Mouse (Mus musculus) monocyte, adult 2 months (primary cell): ENCODE results near the gene Olfr1192-ps1.
"Not testable (repeated sequence)": the region's sequence is repeated elsewhere in the genome, so short reads cannot be mapped to it uniquely, and the experiment has no call there.

Experiments
- DNase-seq, 2 experiments: peaks; one replicate each; pipeline ENCODE4 v3.0.0; 2022; ENCODE audit warnings: low spot score in 2 of 2, low read depth in 1 of 2

The Olfr1192-ps1 gene

DNA sequence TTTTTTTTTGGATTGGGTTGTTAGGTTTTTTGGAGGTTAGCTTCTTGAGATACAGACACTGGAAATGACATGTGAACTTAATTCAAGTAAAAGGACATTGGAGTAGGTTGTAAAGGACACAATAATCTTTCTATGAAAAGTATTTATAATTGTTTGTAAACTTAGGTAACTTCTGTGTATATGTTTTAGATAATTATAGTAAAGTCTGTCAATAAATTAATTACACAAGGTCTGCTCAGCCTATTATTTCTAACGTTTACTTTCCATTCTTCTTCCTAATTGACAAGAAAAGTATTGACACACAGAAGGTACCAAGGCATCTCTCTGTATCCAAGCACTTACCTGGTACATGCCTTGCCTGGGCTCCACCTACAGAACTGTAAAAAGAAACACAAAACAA, at the start of gene Olfr1192-ps1:
TSS of gene Olfr1192-ps1 (plus strand) at position 301 of the 400 bp plus-strand sequence.
- no peak for DNase-seq

- not testable (repeated sequence) for DNase-seq
These were observed 8.1 kb upstream of the Olfr1192-ps1 start, which contains the start of gene Olfr1191-ps1 for GRCm38 (mm10) chr2:88640242-88640641. Gene Olfr1191-ps1, plus strand, starts transcription at chr2:88640542.

DNA sequence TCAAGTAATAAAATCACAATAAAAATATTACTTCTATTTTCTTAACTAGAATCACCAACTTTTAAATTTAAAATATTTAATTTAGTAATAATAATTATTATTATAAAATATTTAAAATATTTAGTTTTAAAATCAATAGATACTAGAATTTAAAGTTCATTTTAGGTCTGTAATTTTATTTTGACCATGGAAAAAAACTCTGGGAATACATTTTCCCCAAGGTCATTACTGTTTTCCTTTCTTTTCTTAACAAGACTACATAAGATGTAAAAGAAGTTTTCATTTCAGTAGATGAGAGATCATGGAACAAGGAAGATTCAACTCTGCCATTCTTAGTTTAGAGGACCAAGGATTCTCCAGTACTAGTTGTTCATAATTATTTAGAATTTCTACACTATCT, 27.0 kb downstream of the Olfr1192-ps1 start, which contains the start of gene Olfr1193:
TSS of gene Olfr1193 (plus strand) at position 301 of the 400 bp plus-strand sequence.
- not testable (repeated sequence) for DNase-seq

DNA sequence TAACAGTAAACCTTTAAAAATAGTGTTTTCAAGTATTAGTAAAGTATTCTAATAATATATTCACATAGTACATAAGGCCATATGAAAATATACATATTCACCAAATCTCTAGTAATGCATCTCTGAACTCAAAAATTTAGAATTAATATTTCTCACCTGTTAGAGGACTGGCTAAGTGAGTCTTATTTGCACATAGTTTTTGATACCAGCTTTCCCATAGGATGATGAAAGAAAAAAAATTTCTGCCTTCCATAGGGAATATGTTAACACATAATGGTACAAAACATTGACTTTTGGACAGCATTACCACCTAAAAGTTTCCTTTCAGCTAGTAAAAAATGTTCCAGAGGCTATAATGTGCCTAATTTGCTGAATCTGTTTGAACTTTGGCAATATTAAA, 40.8 kb downstream of the Olfr1192-ps1 start, which contains the start of gene Olfr1195:
TSS of gene Olfr1195 (minus strand) at position 101 of the 400 bp plus-strand sequence.
- DNase-seq = no peak

DNA sequence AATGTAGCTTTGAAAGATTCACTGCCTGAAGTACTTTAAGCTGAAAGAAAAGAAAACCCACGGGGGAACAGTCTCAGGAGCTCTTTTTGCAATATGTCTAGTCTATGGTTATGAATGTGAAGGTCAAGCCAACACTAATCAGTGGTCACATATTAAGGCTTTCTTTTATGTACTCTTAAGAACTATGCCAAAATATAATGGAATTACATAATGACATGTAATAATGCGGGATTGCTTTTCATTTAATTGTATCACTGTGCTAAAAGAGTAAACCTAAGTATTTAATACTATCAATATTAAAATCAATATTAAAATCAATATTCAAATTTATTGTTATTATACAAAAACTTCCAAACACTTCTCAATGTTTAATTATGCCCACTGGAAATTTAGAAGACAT, 56.2 kb downstream of the Olfr1192-ps1 start, which contains the start of gene Olfr1196:
TSS of gene Olfr1196 (minus strand) at position 101 of the 400 bp plus-strand sequence.
- no peak for DNase-seq
